Mouse (Mus musculus): ENCODE data around the gene Lpin3.

The Lpin3 gene

GRCm38 (mm10) chr2:160880453-160881195 is at the start of gene Lpin3:
Lpin3 (plus strand) TSS chr2:160880670.
- DNase-seq (ENCODE audit: low read depth) = no peak

GRCm38 (mm10) chr2:160840838-160841237 is 39.6 kb upstream of the Lpin3 start:
- DNase-seq (ENCODE audit: low read depth) = no peak

- no peak for DNase-seq (ENCODE audit: low read depth)
Measured at GRCm38 (mm10) chr2:160847664-160848063, 32.8 kb upstream of the Lpin3 start.

GRCm38 (mm10) chr2:160848186-160848585 is 32.3 kb upstream of the Lpin3 start:
- DNase-seq (ENCODE audit: low read depth) = no peak

GRCm38 (mm10) chr2:160849617-160850240 is 30.7 kb upstream of the Lpin3 start:
- DNase-seq (ENCODE audit: low read depth) = no peak

- no peak for DNase-seq (ENCODE audit: low read depth)
Measured at GRCm38 (mm10) chr2:160850360-160850759, 30.1 kb upstream of the Lpin3 start.

- DNase-seq (ENCODE audit: low read depth) = no peak
Measured at GRCm38 (mm10) chr2:160854687-160855086, 25.8 kb upstream of the Lpin3 start.

- no peak for DNase-seq (ENCODE audit: low read depth)
Measured at GRCm38 (mm10) chr2:160856359-160857102, 23.9 kb upstream of the Lpin3 start.

GRCm38 (mm10) chr2:160860363-160860762 is 20.1 kb upstream of the Lpin3 start:
- DNase-seq (ENCODE audit: low read depth) = no peak

- no peak for DNase-seq (ENCODE audit: low read depth)
Measured at GRCm38 (mm10) chr2:160864112-160864511, 16.4 kb upstream of the Lpin3 start.

GRCm38 (mm10) chr2:160865266-160865665 is 15.2 kb upstream of the Lpin3 start:
- DNase-seq (ENCODE audit: low read depth) = no peak

- DNase-seq (ENCODE audit: low read depth) = no peak
Measured at GRCm38 (mm10) chr2:160869446-160869845, 11.0 kb upstream of the Lpin3 start.

- no peak for DNase-seq (ENCODE audit: low read depth)
Measured at GRCm38 (mm10) chr2:160871310-160871709, 9.2 kb upstream of the Lpin3 start.

- no peak for DNase-seq (ENCODE audit: low read depth)
Measured at GRCm38 (mm10) chr2:160872395-160872794, 8.1 kb upstream of the Lpin3 start.

- DNase-seq (ENCODE audit: low read depth) = peak; percentile 72
Measured at GRCm38 (mm10) chr2:160872890-160873382, 7.5 kb upstream of the Lpin3 start, which contains the start of gene Zhx3. Zhx3 (minus strand) TSS chr2:160872998.

GRCm38 (mm10) chr2:160874231-160874877 is 6.1 kb upstream of the Lpin3 start:
- DNase-seq (ENCODE audit: low read depth) = no peak

- DNase-seq (ENCODE audit: low read depth) = no peak
Measured at GRCm38 (mm10) chr2:160876115-160876514, 4.4 kb upstream of the Lpin3 start.

- DNase-seq (ENCODE audit: low read depth) = no peak
Measured at GRCm38 (mm10) chr2:160881462-160882101, 1.1 kb downstream of the Lpin3 start.

- DNase-seq (ENCODE audit: low read depth) = no peak
Measured at GRCm38 (mm10) chr2:160882436-160882835, 2.0 kb downstream of the Lpin3 start.

GRCm38 (mm10) chr2:160883912-160884311 is 3.4 kb downstream of the Lpin3 start:
- no peak for DNase-seq (ENCODE audit: low read depth)

GRCm38 (mm10) chr2:160884830-160885229 is 4.4 kb downstream of the Lpin3 start:
- DNase-seq (ENCODE audit: low read depth) = no peak

GRCm38 (mm10) chr2:160886221-160886620 is 5.8 kb downstream of the Lpin3 start:
- DNase-seq (ENCODE audit: low read depth) = no peak

Measured in c-Kit-positive CD71-positive TER-119-negative erythroid progenitor cells, embryonic 14.5 days (primary cell).